Mouse (Mus musculus) cerebellum, adult 9-10 months (tissue): ENCODE results near the gene Capn13.
"Not testable (repeated sequence)": the region's sequence is repeated elsewhere in the genome, so short reads cannot be mapped to it uniquely, and the experiment has no call there.

ENCODE experiments used
- DNase-seq: peaks from one replicate; pipeline ENCODE4 v3.0.0; 2022

The Capn13 gene

GRCm38 (mm10) chr17:73342673-73343072 is 58.0 kb downstream of the Capn13 start:
- no peak for DNase-seq

- no peak for DNase-seq
Measured at GRCm38 (mm10) chr17:73329071-73329470, 71.6 kb downstream of the Capn13 start.

DNA sequence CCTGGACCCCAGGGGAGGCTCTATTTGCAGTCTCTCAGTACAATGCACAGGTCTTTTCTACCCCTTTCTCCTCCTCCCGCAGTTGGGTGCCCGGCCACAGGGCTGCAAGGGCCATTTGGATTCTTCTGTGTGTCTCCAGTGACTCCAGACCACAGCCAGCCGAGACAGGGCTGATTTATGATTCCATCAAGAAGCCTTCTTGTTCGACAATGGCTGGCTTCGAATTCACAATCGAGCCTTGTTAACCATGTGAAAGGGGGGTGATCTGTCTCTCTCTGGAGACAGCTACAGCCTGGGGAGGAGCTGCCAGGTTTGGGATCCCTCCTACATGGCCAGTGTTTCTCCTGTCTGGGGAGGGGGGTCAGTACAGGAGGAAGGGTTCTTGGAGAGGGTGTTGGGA is 75.4 kb downstream of the Capn13 start:
- DNase-seq = no peak

DNA sequence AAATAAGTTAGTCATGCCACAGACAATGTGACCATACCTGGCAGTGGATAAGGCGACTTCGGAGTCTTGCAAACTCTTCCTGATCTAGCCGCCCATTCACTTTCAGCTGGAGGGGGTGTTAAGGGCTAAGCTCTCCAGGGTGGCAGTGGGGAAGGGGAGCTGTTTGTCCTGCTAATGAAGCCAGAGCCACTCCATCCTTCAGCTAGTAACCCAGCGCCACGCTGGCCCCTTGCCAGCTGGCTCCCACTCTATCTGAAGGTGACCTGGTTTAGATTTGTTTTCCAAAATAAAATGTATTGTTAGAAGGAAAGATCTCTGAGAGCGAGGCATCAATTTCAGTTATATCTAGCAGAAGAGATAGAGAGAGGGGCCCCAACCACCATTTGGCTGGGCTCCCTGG is 75.9 kb downstream of the Capn13 start:
- peak; percentile 44 for DNase-seq

GRCm38 (mm10) chr17:73323981-73324380 is 76.7 kb downstream of the Capn13 start:
- DNase-seq = no peak

DNA sequence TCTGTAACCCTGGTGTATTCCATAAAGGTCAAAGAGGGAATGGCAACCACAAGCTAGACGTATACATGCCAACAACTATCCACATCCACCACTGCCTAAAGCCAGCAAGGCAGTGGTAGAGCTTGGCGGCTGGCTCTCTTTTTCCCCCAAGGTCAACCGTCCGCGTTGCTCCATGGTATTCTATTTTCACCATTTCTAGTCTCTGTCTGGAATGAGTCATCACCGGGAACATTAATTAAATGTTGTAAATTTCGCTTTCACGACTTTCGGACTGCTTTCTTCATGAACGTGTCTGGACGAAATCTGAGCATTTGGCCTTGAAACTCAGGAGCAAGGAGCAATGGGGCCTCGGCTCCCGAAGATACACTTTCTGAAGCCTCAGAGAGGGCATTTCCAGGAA is 85.9 kb downstream of the Capn13 start:
- no peak for DNase-seq

DNA sequence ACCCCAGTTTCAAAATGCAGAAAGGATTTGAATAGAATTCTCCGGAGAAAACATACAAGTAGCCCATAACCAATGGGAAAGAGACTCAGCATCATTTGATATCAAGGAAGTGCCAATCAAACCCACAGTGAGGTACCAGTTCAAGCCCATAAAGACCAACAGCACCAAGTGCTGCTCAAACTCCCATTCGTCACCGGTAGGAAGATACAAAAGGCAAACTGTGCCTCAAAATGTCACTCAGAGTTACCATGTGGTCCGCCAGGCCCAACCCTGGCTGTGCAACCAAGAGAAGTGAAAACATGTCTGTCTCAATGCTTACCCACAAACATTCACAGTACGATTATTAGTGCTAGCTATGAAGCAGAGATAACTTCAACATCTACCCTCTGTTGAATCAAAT is 89.2 kb downstream of the Capn13 start:
- DNase-seq = no peak

DNA sequence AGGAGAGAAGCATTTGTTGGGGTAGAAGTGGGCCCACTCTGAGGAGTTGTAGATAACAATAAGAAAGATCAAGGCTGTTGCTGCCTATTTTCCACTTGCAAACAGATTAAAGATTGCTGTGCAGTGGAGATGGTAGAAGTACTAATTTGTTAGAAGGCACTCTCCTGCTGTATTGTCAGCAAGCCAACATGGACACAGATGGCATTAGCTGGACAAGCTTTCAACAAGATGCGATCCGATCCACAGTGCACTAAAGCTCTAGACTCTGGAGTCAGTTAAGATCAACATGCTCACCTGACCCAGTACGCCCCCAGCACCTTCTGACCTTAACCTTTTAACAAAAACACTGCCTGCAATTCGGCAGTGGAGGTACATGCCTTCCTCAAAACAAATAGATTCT is 92.0 kb downstream of the Capn13 start:
- DNase-seq = no peak

- no peak for DNase-seq
Measured at GRCm38 (mm10) chr17:73306626-73307025, 94.0 kb downstream of the Capn13 start.

DNA sequence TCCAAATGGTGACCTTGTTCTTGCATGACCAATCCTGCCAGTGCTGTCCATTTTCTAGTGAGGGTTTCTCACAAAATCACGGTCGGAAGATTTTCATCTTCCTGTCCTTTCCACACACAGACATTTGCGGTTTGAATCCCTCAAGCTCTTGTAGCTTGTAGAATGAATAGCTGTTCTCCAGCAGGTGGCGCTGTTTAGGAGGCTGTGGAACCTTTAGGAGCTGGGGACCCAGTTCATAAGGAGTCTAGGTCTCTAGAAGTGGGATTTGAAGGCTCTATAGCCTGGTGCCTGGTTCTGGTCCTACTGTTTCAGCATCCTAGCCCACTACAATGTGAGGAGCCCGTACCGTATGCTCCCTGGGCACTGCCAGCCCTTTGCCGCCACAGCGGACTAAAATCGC is 95.0 kb downstream of the Capn13 start:
- no peak for DNase-seq

DNA sequence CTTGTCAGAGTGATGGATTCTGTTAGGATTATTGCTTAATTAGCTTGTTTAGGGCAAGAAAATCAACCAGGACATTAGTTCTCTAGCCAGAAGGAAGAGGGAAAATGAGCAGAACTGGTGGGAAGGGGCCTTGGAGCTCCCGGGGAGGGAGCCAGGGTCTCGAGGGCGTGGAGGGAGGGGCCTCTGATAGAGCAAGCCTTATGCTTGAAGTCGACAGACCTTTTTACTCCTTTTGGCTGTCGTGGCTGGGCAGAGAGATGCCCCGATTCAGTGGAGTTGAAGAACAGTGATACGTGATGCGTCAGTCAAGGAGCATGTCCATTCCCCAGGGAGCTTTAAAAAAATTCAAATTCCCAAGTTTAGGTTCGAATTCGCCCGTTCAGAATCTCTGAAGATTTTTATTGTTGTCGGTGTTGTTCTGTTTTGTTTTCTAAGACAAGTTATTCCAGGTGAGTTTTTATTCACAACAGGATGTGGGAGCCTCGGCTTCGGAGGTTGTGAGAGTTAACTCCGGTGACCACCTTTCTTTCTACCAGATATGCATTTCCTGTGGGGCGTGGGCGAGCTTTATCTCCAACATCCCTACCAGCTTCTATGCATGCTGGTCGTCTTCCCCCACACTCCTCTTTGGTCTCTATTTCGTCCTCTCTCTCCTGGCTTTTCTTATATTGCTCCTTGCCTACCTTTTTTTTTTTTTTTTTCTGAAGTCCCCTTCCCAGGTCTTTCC is 96.4 kb downstream of the Capn13 start:
- no peak for DNase-seq

DNA sequence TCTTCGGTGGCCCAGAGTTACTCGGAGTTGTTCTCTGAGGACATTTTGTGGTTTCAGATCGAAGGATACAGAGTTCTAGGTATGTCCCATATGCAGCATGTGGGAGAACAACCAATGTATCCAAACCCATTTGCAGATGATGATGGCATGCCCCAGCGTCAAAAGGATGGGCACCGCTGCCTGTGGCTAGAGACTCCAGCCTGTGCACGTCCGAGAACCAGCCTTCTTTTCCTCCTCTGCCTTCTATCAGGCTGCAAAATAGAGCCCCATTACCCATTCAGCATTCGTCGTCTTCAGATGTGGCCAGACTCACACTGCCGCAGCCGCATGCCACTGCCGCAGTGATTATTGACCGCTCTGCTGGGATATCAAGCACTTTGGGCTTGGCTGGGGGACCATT is 97.0 kb downstream of the Capn13 start:
- DNase-seq = no peak

- DNase-seq = peak; percentile 68
Measured at GRCm38 (mm10) chr17:73303217-73303616, 97.4 kb downstream of the Capn13 start.

GRCm38 (mm10) chr17:73302104-73302503 is 98.6 kb downstream of the Capn13 start:
- DNase-seq = peak; percentile 76

DNA sequence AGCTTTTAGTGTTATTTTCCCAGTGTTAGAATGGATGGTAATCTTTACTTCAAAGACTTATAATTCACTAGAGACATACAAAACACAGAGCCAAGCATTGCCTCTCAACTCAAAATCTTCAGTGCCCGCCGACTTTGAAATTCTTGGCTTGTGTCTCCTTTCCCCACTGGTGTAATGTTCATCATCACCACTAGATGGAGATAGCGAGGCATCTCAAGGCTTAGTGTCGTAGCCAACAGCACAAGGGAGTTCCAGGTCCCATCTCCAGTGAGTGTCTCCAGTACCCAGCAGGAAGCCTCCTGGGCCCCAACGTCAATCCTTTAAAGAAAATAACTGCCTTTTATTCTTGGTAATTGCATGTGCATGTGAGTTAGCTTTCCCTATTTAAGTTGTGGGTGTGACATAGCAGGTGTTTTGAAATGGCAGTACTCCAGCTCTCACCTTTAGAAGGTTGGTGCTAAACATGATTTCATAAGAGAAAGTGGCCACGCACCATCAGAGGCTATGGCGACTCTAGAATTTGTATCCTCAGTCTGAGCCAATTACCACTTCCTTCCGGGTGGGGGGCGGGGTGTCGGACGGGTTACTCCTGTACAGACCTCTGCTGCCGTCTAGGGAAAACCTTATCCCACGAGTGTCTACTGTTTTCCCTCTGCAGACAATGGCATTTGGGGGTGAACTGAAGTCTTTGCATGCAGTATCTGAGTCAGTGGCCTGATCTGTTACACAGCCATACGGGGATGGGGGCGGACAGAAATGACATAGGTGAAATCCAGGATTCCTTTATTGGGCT is 99.2 kb downstream of the Capn13 start:
- DNase-seq = peak; percentile 76

DNA sequence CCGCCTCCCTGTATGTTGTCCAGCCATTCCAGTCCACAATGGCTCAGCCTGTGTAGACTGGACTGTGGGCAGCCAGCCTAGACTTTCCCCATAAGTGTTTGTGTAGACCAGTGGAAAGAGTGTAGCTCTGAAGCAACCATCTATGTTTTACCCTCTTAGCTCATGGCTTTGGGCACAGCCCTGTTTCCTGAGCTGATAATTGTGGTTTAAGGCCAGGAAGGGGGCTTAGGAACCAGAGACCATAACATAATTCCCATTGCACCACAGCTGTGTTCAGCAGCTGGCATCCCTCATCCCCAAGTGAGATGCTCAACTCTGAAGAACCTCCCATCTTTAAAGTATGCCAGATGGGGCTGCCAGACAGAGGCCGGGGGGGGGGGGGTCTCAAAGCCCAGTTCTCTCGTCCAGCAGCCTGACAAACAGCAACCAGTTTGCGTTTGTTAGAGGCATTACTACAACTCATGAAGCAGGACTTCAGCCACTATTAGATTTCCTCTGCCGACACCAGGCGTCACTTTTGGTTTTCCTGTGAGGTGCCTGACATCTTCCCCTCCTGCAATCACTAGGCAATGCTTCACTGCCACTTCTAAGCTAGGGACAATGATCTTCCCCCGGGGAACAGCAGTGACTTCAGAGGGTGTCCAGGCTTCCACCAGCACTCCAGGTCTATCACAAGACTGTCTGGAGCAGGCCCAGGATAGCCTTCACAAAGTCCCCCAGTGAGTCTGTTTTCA is 100.4 kb downstream of the Capn13 start:
- DNase-seq = no peak

- DNase-seq = no peak
Measured at GRCm38 (mm10) chr17:73298981-73299380, 101.7 kb downstream of the Capn13 start.

- no peak for DNase-seq
Measured at GRCm38 (mm10) chr17:73296855-73297254, 103.8 kb downstream of the Capn13 start.

GRCm38 (mm10) chr17:73293237-73293636 is 107.4 kb downstream of the Capn13 start:
- DNase-seq = no peak

DNA sequence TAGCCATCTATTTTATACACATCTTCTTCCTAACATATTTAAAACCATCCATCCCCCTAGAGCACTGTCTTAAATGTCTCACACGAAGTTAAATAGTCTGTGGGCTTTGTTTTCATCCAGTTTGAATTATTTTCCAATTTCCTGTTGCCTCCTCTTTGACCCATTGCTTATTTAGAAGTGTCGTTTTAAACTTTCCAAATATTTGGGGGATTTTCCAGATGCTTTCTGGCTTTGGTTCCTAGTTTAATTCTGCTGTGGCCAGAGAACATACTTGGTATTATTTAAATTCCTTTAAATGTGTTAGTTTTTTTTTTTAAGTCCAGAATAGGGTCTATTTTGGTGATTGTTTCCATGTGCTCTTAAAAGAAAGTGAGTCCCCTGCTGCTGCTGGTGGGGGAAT is 116.4 kb downstream of the Capn13 start:
- DNase-seq = no peak

GRCm38 (mm10) chr17:73282702-73283101 is 118.0 kb downstream of the Capn13 start:
- DNase-seq = not testable (repeated sequence)

GRCm38 (mm10) chr17:73277770-73278169 is 122.9 kb downstream of the Capn13 start:
- DNase-seq = no peak

DNA sequence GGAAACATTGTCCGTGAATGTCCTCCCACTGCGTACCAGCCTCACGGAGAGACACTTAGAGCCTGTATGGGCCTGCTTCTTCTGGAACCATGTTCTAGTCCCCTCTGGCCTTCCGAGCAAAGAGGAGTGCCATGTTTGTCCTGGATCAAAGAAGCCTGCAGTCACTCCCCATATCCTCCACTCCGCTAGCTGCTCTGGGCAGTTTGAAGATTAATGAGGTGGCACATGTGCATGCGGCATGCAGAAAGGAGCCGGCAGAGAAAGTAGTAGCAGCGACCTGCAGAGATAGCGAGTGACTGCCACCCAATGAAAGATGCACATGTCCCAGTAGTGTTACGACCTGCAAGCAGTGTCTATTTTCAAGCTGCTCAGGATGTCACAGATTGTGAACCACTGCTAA is 125.6 kb downstream of the Capn13 start:
- no peak for DNase-seq

- DNase-seq = no peak
Measured at GRCm38 (mm10) chr17:73273809-73274208, 126.9 kb downstream of the Capn13 start.
